Mouse (Mus musculus) bone marrow macrophage, adult 2 months (primary cell): Measurements from ENCODE around the gene Dip2b.

Source experiments
- CTCF ChIP-seq: IDR thresholded peaks from 2 replicates; pipeline ENCODE4 v1.5.1; 2012; ENCODE audit warnings: low read depth, mild to moderate bottlenecking, low read length, moderate library complexity
- POLR2A ChIP-seq: IDR thresholded peaks from 2 replicates; pipeline ENCODE4 v1.6.1; 2012; ENCODE audit warnings: mild to moderate bottlenecking, low read depth, low read length, borderline replicate concordance

DNA sequence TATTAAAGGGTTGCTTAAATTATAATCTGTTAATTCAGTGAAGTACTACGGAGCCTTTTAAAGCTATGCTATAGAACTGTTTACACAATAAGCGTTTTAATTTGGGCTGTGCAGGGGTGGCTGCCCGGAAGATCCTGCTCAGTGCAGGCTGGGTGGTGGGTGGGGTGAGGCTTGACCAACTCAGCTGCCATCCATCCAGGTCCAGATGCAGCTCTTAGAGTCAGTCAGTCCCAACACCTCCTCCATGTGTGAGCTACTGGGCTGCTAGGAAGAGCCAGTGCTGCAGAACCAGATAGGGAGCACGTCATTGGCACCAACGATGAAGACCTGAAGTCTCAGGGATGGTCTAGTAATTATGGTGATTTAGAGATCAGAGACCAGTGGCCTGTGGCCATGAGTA, 101.2 kb downstream of the Dip2b start:
- no peak for TF ChIP-seq CTCF
- TF ChIP-seq POLR2A: no peak
